Mouse (Mus musculus): ENCODE data around the gene Cnih1. TPM values are rescaled to one million over a fixed set of nuclear protein-coding genes. Genes with fewer than 3 reads are reported as not detected.
"Not testable (repeated sequence)": the region's sequence is repeated elsewhere in the genome, so short reads cannot be mapped to it uniquely, and the experiment has no call there.

Gene Cnih1
- total RNA-seq, 2 experiments from 2014 or later, result 53.9 to 58.2 TPM

DNA sequence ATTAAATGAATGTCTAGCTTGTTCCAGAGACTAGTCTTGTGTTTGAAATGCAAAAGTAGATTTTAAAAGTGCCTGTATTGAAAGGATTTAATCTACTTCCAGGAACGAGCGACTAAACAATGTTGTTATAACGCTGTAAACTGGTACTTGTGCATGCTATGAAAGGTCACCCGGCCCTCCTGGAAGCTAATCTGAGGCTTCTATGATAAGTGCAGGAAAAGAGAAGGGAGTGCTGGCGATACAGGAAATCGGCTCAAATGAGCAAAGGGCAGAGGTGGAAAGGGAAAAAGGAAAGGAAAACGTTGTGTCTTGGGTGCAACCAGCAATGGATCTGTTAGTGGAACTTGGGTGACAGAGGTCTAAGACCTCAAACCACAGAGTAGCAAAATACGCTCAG is 292 bp upstream of the Cnih1 start:
- DNase-seq, result no peak

DNA sequence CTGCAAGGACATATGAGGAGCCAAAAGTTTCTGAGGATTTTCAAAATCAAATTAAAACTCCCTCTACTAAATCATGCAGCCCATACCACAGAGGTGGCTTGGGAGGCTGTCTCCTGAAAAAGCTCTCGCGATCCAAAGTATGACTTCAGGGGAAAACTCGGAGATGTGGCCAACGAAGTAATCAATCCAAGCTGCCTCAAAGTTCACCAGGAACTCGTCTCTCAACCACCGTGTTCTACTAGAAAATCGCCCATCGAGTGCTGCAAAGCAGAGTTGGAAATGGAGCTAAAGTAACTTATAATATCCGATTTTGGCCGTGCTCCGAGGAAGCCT is 791 bp downstream of the Cnih1 start:
- peak in 1 of 2 experiments; percentile 55 for DNase-seq

DNA sequence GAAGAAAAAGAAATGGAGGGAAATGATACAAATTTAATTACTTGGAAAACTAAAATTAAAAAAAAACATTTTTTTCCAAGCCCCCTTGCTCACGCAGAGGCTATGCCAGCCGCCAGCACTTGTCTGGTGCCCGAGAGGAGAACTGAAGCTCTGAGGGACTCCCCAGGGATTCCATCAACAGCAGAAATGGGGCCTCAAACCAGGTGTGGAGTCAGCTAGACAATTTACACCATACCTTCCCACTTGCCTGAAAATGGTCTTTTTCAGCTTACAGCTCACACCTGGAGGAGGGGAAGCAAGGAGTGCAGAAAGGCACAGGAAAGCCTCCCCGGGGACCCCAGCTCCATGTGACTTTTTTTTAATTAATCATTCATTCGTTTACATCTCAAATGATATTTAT is 3.0 kb downstream of the Cnih1 start:
- no peak for DNase-seq

DNA sequence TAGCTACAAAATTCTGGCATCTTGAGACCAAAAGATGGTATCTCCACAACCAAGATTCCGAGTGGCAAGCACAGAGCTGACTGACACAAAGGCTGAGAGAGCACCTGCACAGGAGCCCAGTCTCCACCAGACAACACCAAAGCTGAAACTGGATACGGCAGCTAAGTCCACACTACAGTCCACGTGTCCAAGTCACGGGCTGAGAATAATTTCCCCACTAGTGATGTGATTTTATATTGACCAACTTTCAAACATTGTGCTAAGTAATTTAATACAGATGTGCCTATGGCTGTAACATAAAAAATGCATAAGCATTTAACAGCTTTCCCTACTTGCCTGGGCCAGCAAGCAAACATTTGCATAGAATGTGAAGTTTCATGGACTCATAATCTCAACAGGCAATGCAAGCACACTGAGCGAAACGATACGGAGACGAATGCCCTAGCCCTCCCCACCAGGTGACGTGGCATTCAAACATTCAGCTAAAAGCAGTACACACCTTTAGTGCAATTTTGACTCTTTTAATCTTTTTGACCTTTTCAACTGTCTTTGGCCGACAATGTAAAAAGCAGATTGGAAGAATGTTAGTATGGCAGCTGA is 4.8 kb downstream of the Cnih1 start:
- no peak for DNase-seq

DNA sequence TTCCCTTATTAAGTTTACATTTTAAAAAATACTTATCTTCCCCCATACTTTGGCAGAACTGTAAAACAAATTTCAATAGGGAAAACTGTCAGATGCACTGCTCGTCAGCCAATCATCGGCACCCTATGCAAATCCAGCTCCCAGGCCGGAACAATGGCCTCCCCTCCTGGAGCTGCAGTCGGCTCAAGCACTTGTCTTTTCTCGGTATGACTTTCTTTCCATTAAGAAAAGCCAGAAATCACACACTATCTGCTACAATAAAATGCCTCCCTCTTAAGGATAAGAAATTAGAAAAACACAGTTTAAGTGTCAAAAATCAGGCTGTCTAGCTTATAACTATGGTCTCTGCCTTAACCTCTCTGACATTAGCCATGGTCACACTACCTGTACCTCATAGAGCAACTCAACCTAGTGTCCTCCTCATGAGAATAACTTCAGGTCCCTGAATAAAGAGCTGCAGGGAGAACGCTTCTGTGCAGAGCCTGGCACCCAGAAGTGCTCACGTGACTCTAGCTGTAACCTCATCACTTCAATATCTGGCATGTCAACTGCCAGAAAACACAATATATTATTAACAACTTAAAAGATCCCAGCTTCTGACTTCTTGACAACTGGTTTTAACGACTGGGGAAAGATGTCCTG is 5.9 kb downstream of the Cnih1 start:
- no peak for DNase-seq

DNA sequence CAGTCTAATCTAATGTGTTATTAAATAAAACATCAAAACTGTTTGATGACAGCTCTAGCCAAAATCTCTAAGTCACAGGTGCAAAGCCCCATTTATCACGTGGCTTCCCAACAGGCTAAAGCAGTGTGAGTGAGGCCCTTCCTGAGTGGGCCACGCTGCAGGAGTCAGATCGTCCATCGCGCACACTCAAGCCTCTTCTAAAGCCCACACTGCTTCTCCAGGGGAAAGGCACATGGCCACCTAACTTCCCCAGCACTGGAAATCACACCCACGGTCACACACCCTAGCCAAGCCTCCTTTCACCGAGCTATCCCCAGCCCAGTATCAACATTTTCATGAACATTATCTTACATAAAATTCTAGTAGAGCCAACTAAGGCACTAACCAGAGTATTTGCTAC is 7.1 kb downstream of the Cnih1 start:
- DNase-seq, result no peak

DNA sequence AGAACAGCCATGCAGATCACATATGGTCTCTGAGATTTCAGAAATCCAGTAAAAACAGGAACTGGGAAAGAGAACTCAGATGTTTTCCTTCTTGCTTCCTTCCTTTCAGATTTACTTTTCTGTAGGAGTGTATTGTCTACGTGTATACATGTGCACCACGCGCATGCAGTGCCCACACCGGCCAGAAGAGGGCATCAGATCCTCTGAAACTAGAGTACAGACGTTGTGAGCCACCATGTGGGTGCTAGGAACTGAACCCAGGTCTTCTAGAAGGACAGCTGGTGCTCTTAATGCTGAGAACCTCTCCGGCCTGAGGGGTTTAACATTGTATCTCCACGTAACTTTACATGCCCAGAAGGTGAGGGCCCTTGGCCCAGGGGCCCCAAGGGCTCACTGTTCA is 9.0 kb downstream of the Cnih1 start:
- DNase-seq, result no peak

DNA sequence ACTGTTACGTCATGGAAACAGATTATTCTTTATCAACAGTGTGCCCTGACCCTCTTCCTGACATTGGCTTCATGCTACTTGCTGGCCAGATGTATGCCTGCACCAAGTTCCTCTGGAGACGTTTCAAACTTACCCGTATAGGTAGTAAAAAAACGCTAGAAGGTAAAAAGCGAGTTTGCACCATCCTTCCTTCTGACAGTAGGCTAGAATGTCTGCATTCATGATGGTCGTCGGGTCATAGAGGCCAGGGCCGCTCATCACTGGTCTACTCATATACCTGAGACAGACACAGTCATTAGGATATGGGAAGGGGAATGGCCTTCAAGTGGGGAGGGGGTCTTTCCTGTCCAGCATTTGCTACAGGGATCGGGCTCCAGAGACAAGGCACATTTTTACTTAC is 9.5 kb downstream of the Cnih1 start:
- no peak for DNase-seq

DNA sequence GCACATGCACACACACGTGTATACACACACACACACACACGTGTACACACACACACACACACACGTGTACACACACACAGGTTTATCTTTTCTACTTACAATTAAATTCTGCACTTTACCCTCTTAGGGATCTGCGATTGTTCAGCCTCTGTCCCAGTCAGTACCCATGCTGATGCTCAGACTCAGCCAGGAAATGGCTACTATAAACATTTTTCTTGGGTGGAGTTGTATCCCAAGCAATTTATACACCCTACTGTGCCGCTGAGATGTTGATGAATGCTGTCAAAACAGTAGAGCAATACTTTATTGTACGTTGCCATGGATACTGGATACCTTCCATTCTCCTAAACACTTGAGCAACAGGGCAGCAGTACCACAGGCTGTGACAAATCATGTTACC is 18.2 kb downstream of the Cnih1 start:
- no peak for DNase-seq

DNA sequence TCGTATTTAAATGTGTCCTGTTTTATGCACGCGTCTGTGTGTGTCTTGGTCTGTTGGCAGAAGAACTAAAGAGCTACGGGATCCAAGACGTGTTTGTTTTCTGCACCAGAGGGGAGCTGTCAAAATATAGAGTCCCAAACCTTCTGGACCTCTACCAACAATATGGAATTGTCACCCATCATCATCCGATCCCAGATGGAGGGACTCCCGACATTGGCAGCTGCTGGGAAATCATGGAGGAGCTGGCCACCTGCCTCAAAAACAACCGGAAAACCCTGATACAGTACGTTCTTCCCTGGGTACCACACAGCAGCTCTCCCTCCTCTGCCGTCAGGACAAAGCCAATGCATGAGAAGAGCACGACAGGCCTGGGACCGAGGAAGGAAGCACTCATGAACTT is 21.1 kb downstream of the Cnih1 start:
- no peak for DNase-seq

DNA sequence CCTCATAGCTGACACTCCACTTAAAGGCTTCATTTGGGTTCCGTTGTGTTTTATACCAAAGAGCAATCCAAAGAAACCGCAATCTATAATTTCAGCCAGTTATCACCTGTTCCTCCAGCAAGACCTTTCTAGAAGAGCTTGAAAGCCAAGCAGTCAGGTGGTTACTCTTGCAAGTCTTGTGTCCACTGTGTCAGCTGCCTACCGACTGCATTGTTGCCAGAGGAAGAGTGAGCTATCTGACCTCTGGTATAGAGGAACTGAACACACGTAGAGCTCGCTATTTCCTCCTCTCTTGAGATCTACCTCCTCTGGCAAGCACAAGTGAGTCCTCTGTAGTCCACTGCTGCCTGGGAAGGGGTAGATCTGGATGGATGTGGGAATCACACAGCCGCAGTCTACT is 27.0 kb downstream of the Cnih1 start:
- DNase-seq, result peak in 1 of 2 experiments; percentile 12

DNA sequence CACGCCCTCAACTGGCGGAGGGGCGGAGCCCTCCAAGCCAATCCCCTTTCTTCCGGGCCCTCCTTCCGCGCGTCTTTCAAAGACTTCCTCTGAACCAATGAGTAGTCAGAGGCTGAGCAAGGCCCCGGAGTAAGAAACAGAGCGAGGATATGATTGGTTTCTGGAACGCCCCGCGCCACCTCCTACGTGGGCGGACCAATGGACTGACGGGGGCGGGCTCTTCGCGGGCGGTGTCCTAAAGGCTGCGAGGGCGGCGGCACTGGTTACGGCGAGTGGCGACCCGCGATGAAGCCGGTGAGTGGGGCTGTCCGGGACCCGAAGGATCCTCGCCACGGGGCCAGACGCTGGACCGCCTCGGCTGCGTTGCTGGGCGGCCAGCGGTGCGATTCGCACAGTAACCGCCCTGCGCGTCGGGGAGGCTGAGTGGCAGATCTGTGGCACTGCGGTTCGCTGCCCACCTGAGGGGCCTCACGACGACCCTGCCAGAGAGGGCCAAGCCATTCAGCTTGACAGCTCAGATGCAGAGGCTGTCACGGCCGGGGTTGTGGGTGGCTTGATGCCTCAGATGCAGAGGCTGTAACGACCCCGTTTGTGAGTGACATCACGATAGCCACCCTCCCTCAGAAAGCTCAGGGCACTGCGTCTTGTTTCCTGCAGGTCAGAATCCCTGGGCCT is 27.7 kb downstream of the Cnih1 start, which contains the start of gene Cdkn3:
Gene Cdkn3, plus strand, starts transcription at position 187 of the 675 bp plus-strand sequence.
- peak; percentile 95 to 97 for DNase-seq

DNA sequence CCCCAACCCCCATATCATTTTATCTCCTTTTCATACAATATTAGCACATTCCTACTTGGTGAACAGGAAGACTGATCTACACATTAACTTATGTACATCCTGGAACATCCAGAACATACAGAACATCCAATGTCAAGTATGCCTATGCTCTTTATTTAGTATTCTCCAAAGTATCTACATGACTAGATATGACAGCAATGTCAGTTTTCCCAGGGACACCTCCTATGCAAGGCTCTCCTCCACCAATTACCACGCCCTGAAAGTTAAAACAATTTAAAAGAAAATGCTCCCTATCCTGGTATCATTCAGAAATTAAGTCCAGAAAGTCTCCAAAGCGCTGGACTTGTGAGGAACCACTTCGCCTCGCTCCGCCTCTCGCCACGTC is 28.2 kb downstream of the Cnih1 start:
- DNase-seq, result no peak

DNA sequence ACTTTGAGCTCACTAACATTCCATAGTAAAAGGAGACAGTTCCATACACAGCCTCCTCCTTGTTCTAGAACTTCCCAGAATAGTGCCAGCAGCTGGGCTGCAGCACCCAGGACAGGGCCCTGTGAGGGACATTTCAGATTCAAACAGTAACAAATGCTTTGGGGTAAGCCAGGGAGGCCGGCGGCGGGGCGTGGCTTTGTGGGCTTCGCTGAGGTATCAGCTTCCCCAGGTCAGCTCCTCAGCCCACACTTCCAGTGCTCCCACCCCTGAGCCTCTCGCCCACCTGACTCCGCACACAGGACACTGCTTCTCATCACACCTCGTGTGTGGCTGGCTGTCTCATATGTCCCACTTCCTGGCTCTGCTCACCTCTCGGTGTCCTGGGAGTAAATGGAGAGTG is 30.5 kb downstream of the Cnih1 start:
- no peak for DNase-seq

DNA sequence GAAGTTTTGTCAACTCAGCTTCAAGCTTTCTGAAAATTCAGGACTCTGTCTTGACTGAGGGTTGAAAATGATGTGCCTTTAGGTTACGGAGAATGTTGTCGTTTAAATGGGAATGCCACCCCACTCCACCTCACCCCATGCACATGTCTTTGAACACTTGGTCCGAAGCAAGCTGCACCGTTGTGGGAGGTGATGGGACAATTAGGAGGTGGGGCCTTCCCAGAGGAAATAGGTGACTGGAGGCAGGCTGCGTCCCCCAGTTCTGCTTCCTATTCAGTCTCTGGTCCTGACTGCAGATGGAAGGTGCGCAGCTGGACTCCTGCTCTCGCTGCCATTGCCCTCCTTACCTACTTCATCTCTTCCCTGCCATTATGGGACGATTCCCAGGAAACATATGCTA is 32.4 kb downstream of the Cnih1 start:
- DNase-seq, result no peak

DNA sequence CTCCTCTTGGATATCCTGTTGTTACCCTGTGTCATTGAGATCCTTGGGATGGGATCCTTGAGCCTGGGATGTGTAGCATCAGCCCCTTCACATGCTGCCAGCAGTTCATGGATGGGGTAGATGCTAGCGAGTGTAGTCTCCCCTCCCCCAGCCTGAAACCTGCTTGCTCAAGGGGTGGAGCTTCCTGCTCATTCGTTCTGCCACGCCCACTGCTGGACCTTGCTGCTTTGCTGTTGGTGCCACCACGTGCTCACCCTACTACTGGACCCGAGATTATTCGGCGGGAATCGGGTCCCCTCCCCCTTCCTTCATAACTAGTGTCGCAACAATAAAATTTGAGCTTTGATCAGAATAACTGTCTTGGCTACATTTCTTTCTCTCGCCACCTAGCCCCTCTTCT is 33.8 kb downstream of the Cnih1 start:
- not testable (repeated sequence) for DNase-seq

DNA sequence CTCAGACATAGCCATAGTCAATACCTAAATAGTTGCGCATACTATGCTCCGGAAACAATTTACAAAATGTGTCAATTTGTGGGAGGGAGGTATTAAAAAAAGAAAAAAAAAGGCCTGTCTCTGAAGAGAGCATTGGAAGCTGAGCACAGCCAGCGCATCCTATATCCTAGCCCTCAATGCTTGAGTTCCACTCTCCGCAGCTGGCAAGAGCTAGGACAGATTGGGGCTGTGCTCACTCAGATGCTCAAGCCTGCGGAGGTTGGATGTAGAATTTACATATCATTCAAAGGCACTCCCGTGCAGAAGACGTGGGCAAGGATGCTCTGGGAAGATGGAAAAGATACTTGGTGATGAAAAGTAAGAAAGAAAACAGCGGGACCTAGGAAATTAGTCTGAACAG is 42.8 kb downstream of the Cnih1 start:
- DNase-seq, result no peak

DNA sequence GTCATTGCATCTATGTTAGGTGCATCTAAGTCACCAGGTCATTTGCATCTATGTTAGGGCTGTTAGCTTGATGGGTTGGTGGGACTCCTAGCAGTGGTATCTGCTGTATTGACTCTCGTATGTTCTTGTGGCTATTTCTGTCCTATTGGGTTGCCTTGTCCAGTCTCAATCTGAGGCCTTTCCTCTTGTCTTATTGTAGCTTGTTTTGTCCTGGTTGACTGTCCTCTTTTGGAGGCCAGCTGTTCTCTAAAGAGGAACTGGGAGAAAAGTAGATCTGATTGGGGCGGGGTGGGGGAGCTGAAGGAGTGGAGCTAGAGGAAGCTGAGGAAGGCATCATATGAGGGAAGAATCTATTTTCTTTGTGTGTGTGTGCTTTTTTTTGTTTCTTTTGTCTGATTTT is 45.5 kb downstream of the Cnih1 start:
- peak in 1 of 2 experiments; percentile 29 for DNase-seq

DNA sequence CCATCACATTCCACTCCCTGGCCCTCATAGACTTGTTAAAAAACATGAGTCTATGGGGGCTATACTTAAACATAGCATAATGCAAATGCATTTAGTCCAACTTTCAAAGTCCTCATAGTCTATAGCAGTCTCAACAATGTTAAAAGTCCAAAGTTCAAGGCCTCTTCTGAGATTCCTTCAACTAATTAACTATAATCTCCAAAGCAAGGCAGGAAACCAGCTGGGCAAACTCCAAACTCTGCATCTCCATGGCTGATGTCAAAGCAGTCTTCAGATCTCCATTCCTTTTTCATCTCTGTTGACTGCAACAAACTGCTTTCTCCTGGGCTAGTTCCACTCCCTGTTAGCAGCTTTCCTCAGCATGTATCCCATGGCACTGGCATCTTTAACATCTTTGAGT is 50.9 kb downstream of the Cnih1 start:
- not testable (repeated sequence) for DNase-seq

DNA sequence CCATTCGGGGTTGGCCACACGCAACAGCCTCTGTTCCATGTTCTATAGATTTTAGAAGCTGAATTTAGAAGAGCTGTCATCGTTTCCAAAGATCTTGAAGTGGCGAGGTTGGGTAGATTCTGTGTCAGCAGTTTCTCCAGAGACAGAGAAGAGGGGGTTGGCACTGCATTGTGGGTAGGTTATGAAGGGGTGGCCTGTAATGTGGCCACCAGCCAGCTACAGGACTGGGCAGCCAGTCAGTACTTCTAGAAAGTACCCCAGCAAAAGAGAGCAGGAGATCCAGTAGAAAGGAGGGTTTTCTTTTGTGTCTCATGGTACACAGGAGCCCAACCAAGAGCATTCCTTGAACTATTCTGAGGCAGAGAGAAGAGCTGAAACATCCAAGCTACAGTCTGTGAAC is 51.8 kb downstream of the Cnih1 start:
- DNase-seq, result no peak

DNA sequence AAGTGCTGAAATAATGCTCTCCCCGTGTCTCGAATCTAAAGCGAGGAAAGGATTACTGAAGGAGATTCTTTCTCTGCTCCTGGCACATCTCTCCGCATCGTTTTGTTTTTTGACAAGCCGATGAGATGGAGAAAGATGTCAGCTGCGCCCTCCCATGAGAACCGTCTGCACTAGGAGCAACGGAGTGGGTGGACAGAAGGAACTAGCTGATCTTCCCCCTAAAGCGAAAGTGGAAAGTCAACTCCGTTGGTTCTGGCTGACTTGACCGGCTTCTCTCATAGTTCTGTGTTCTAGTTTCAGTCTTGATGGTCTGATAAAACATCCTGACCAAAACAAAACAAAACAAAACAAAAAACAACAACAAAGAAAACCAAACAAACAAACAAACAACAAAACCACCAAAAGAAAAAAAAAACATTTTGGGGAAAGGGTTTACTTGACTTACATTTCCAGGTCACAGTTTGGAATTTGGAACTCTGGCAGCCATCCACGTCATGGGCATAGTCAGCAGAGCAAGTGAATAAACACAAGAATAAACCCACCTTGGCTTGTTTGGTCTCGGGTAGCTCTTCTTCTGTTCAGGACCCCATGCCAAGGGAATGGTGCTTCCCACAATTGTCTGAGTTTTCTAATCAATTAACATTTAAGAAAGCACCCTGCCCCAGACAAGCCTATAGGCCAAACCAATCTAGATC is 53.3 kb downstream of the Cnih1 start:
- peak; percentile 49 to 60 for DNase-seq

DNA sequence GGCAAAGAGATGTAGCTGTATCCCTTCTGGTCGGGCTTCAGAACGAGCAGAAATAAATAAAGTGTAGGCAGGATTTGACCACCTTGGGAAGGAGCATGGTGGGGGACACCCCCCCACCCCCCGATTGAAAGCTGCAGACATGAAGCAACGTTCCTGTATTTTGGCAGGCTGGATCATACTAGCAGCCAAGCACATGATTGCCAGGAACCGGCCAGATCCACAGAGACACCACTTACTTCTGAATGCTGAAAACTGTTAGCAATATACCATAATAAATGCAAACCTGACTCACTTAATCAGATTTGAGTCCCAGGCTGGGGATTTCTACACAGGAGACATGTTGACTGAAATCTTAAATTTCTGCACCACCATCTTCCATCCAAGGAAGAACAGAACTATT is 53.9 kb downstream of the Cnih1 start:
- peak; percentile 39 to 40 for DNase-seq

DNA sequence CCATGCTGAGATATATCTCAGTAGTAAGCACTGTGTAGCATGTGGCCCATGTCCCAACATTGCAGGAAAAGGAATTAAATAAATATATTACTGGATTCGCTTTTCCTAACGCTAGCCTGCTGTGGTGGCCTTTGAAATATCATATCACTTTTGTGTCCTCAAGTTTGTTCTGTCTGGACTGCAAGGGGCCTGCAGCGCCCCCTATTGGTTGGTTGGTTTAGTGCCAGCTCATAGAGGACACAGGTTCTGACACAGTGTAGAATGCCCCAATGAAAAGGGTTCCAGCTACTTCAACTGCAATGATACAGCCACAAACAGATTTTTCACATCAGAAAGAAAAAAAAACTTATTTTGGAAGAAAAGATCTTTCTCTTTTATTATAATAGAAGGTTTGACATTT is 62.5 kb downstream of the Cnih1 start:
- DNase-seq, result no peak
